In genomic region chr3:146708381-146708780, GRCm38 (mm10) we compare ENCODE assay signal across 26 mouse cellular contexts. TPM values are rescaled to one million over a fixed set of nuclear protein-coding genes. Genes with fewer than 3 reads are reported as not detected.
DNase-seq lines count a peak whose midpoint lies in the region; ATAC-seq and TF ChIP-seq lines count a peak whose summit lies in the region.
"Had no signal": no experiment of that assay in that cellular context is flagged by ENCODE, and none has a peak within 500 bp of the region (broad histone marks: within the 10 kb centered on the region; RNA-seq: fewer than 3 reads in every experiment).

No protein-coding gene starts in this region.

- no peaks in the 10 kb centered on the region for H3K36me3 ChIP-seq in intestine, embryonic 15.5 days
- no peaks in the 10 kb centered on the region for H3K36me3 ChIP-seq in intestine, postnatal 0 days (ENCODE audit: control insufficient read depth, insufficient read depth)
- no peaks in the 10 kb centered on the region for H3K36me3 ChIP-seq in liver, embryonic 14.5 days (replicated peaks; ENCODE audit: control insufficient read depth, insufficient read depth, low read depth)
- H3K36me3 ChIP-seq: embryonic facial prominence, embryonic 13.5 days; heart, embryonic 10.5 days had no signal

- H3K4me1 ChIP-seq in intestine, embryonic 15.5 days (replicated peaks), result no peaks in the 10 kb centered on the region
- H3K4me1 ChIP-seq in intestine, postnatal 0 days (replicated peaks; ENCODE audit: control insufficient read depth, insufficient read depth, low read length), result no peaks in the 10 kb centered on the region
- peaks cover 0 to 4% of the 10 kb centered on the region in 2 experiments; a peak in 1 of 4 replicates for H3K4me1 ChIP-seq in liver, embryonic 14.5 days (replicated peaks; ENCODE audit: control insufficient read depth in 2 of 2, insufficient read depth in 2 of 2, low read length in 1 of 2)
- H3K4me1 ChIP-seq: forebrain, embryonic 13.5 days had no signal

- DNase-seq in liver, embryonic 14.5 days (ENCODE audit: low read depth in 3 of 3, low spot score in 3 of 3), result no peak
- DNase-seq in heart, postnatal 36 days, result no peak
- DNase-seq in frontal cortex, postnatal 14 days (ENCODE audit: low spot score in 2 of 2), result no peak
- DNase-seq in left cerebral cortex, postnatal 14 days (ENCODE audit: low spot score in 2 of 2), result no peak
- no peak for DNase-seq in right cerebral cortex, postnatal 14 days
- DNase-seq: adrenal gland, postnatal 25 days; cerebellum, adult 18-20 months; cerebellum, adult 9-11 months; cerebellum, postnatal 36 days; gastrocnemius, postnatal 36 days; heart, adult 18-20 months; heart, postnatal 14 days had no signal

- no peak overlapping the region for H3K4me3 ChIP-seq in intestine, embryonic 15.5 days (replicated peaks)
- H3K4me3 ChIP-seq in intestine, postnatal 0 days (ENCODE audit: low read depth, low read length), result no peak overlapping the region
- H3K4me3 ChIP-seq in liver, embryonic 14.5 days (ENCODE audit: insufficient read depth in 1 of 2, low read depth in 2 of 2, low read length in 2 of 2), result no peak overlapping the region
- H3K4me3 ChIP-seq: embryonic facial prominence, embryonic 13.5 days; forebrain, embryonic 13.5 days; heart, embryonic 10.5 days had no signal

- H3K27me3 ChIP-seq in intestine, embryonic 15.5 days (replicated peaks), result no peaks in the 10 kb centered on the region
- no peaks in the 10 kb centered on the region for H3K27me3 ChIP-seq in intestine, postnatal 0 days (replicated peaks; ENCODE audit: control insufficient read depth, insufficient read depth, low read length)
- H3K27me3 ChIP-seq in liver, embryonic 14.5 days (ENCODE audit: control insufficient read depth, insufficient read depth, low read length), result no peaks in the 10 kb centered on the region; the same call in 1 of the 2 replicates
- H3K27me3 ChIP-seq: CH12.LX; embryonic facial prominence, embryonic 13.5 days; forebrain, embryonic 13.5 days; Patski had no signal

- no peak overlapping the region for H3K9ac ChIP-seq in intestine, embryonic 15.5 days
- H3K9ac ChIP-seq in intestine, postnatal 0 days (ENCODE audit: low read depth, low read length), result no peak overlapping the region
- no peak overlapping the region for H3K9ac ChIP-seq in liver, embryonic 14.5 days (replicated peaks)
- H3K9ac ChIP-seq: embryonic facial prominence, embryonic 13.5 days; forebrain, embryonic 13.5 days had no signal

- WGBS in intestine, embryonic 15.5 days, result 60% methylated on average over 3 of the region's 3 CpGs
- WGBS in intestine, postnatal 0 days, result 43% methylated on average over 3 of the region's 3 CpGs
- WGBS in liver, embryonic 14.5 days (ENCODE audit: insufficient replicate concordance), result 54% methylated on average over 3 of the region's 3 CpGs

- TF ChIP-seq EP300 in liver, embryonic 14.5 days (IDR thresholded peaks at IDR 0.05; ENCODE audit: low read depth), result no peak

- peak; percentile 15; the same call in 1 of the 2 replicates for ATAC-seq in intestine, embryonic 15.5 days
- peak; percentile 71 for ATAC-seq in intestine, postnatal 0 days
- ATAC-seq in liver, embryonic 14.5 days (ENCODE audit: insufficient read depth), result peak; percentile 70
- ATAC-seq in megakaryocyte, adult 5-6 weeks (ENCODE audit: poor library complexity, severe bottlenecking), result 0 out of 2 replicates have a peak, but pooled peaks have one; percentile 14
- ATAC-seq: activated CD4-positive, CD25-positive, alpha-beta regulatory T cell, adult 4 months; forebrain, embryonic 13.5 days; hindbrain, embryonic 16.5 days had no signal

- H3K27ac ChIP-seq in intestine, embryonic 15.5 days, result no peak overlapping the region
- H3K27ac ChIP-seq in intestine, postnatal 0 days (ENCODE audit: low read depth, low read length), result no peak overlapping the region
- H3K27ac ChIP-seq in liver, embryonic 14.5 days, result no peak overlapping the region
- H3K27ac ChIP-seq: embryonic facial prominence, embryonic 13.5 days; forebrain, embryonic 13.5 days; heart, embryonic 10.5 days had no signal

- intact Hi-C loops in heart, postnatal 36 days (cut with DNase I), result no loop called here
- intact Hi-C loops in left cerebral cortex, postnatal 14 days (cut with DNase I), result no loop called here

- TF ChIP-seq CTCF in intestine, postnatal 0 days (IDR thresholded peaks at IDR 0.05; ENCODE audit: low read depth), result no peak
- no peak for TF ChIP-seq CTCF in liver, embryonic 14.5 days (IDR thresholded peaks at IDR 0.05; ENCODE audit: low read depth)

- no peaks in the 10 kb centered on the region for H3K9me3 ChIP-seq in intestine, embryonic 15.5 days
- no peaks in the 10 kb centered on the region for H3K9me3 ChIP-seq in intestine, postnatal 0 days (ENCODE audit: control insufficient read depth)
- H3K9me3 ChIP-seq in liver, embryonic 14.5 days (ENCODE audit: control insufficient read depth, low read length), result no peaks in the 10 kb centered on the region
- H3K9me3 ChIP-seq: embryonic facial prominence, embryonic 13.5 days; forebrain, embryonic 13.5 days; heart, embryonic 10.5 days had no signal

- no peak overlapping the region for H3K4me2 ChIP-seq in intestine, embryonic 15.5 days (replicated peaks)
- no peak overlapping the region for H3K4me2 ChIP-seq in intestine, postnatal 0 days (replicated peaks; ENCODE audit: low read depth)
- H3K4me2 ChIP-seq in liver, embryonic 14.5 days (ENCODE audit: low read depth), result no peak overlapping the region
- H3K4me2 ChIP-seq: embryonic facial prominence, embryonic 13.5 days; forebrain, embryonic 13.5 days had no signal

RNA-seq across cellular contexts. Expression of gene Samd13, which starts 23.0 kb away (rescaled TPM):
- polyA plus RNA-seq in intestine, embryonic 15.5 days (2015; fragmentation: Nextera tagmentation; extraction: Ambion mirVana), result 0.53 and 0.59 TPM in 2 replicates
- 0.07 and 0.14 TPM in 2 replicates for polyA plus RNA-seq in intestine, postnatal 0 days (2015; fragmentation: Nextera tagmentation; extraction: Ambion mirVana)
- 0.06 and 0.27 TPM in 2 replicates for polyA plus RNA-seq in liver, embryonic 14.5 days (2012; rRNA removed)
- polyA plus RNA-seq in liver, embryonic 14.5 days (2014; fragmentation: Nextera tagmentation; extraction: Ambion mirVana), result 0.15 TPM in 1 of 2 replicates, not detected in the other
- total RNA-seq in megakaryocyte, adult 5-6 weeks (2015), result 1.7 TPM in 2 replicates
- total RNA-seq in megakaryocyte, adult 5-6 weeks (2017), result 1.1 and 2.1 TPM in 2 replicates
- total RNA-seq in heart, postnatal 36 days (2021), result 1 to 10 TPM; 1.6 to 2.4 TPM
- not detected for total RNA-seq in left cerebral cortex, postnatal 14 days (2021)
- total RNA-seq: CH12.LX had no signal
- polyA plus RNA-seq: Patski had no signal

RNA-seq across cellular contexts. Expression of gene 4930503B20Rik, which starts 57.3 kb away (rescaled TPM):
- not detected in 2 replicates for polyA plus RNA-seq in intestine, embryonic 15.5 days (2015; fragmentation: Nextera tagmentation; extraction: Ambion mirVana)
- polyA plus RNA-seq in intestine, postnatal 0 days (2015; fragmentation: Nextera tagmentation; extraction: Ambion mirVana), result not detected in 2 replicates
- not detected in 2 replicates for polyA plus RNA-seq in liver, embryonic 14.5 days (2012; rRNA removed)
- polyA plus RNA-seq in liver, embryonic 14.5 days (2014; fragmentation: Nextera tagmentation; extraction: Ambion mirVana), result not detected in 2 replicates
- total RNA-seq in megakaryocyte, adult 5-6 weeks (2015), result 0.34 TPM in 1 of 2 replicates, not detected in the other
- 0.51 TPM in 1 of 2 replicates, not detected in the other for total RNA-seq in megakaryocyte, adult 5-6 weeks (2017)
- total RNA-seq in heart, postnatal 36 days (2021), result not detected
- under 1 TPM; 0.24 to 0.57 TPM for total RNA-seq in left cerebral cortex, postnatal 14 days (2021)
- total RNA-seq: adrenal gland, adult 18-20 months; CH12.LX; gastrocnemius, adult 8-10 months; gastrocnemius, postnatal 36 days; heart, adult 18-20 months had no signal
- polyA plus RNA-seq: activated CD4-positive, CD25-positive, alpha-beta regulatory T cell, adult 4 months; forebrain, embryonic 13.5 days; heart, embryonic 10.5 days; heart, embryonic 14.5 days; hindbrain, embryonic 11.5 days; hindbrain, embryonic 16.5 days had no signal

Comparison
In these comparisons a context has a peak if more than half of its experiments do, and no peak if none do; other contexts are left out.
1. ATAC-seq: peak in every context shown above with its lines; median percentile 71 in intestine, postnatal 0 days; 70 in liver, embryonic 14.5 days; 15 in intestine, embryonic 15.5 days; 14 in megakaryocyte, adult 5-6 weeks.